Mouse (Mus musculus) lung, postnatal 0 days (tissue): ENCODE measurements at regions not wholly inside any gene's neighbourhood (a gene's known extent, or its start where the extent isn't known, plus 50 kb on each side); places are given as distances from the start of the nearest gene placed in this dataset.

ENCODE experiments used
- CTCF ChIP-seq: IDR thresholded peaks from 2 replicates; pipeline ENCODE4 v1.5.1; 2016; ENCODE audit warnings: antibody characterized with exemption, mild to moderate bottlenecking
- EP300 ChIP-seq: IDR thresholded peaks from 2 replicates; pipeline ENCODE4 v1.6.1; 2016; ENCODE audit warnings: antibody characterized with exemption, mild to moderate bottlenecking, control low read depth

- TF ChIP-seq CTCF: no peak
- TF ChIP-seq EP300: no peak
Observed at GRCm38 (mm10) chr14:102300251-102300650, 570.5 kb downstream of the Lmo7 start.
